Mouse (Mus musculus): Measurements from ENCODE around the gene Exosc3. TPM values are rescaled to one million over a fixed set of nuclear protein-coding genes. Genes with fewer than 3 reads are reported as not detected.

Gene Exosc3
- total and polyA plus RNA-seq, 3 experiments: 166 to 184 TPM; not detected in 1

- TF ChIP-seq HCFC1 (IDR thresholded peaks at IDR 0.05; ENCODE audit: low read depth, low read length) (peak; percentile 100), USF2 (IDR thresholded peaks at IDR 0.05; ENCODE audit: borderline replicate concordance in 1 of 2, insufficient read depth in 1 of 2, low read depth in 1 of 2, low read length in 2 of 2) (no peak), POLR2A (IDR thresholded peaks at IDR 0.05; ENCODE audit: control insufficient read depth in 1 of 2, insufficient read depth in 1 of 2, low read depth in 1 of 2, low read length in 2 of 2, poor library complexity in 1 of 2) (peak in 1 of 2 experiments; percentile 64; a peak in 2 of 4 replicates)
Measured at GRCm38 (mm10) chr4:45296662-45297564, 45.6 kb downstream of the Exosc3 start, which contains the start of gene Trmt10b (continued).

- Histone ChIP-seq H3K4me3 (ENCODE audit: control insufficient read depth in 1 of 2, insufficient read depth in 1 of 2, low read depth in 2 of 2, low read length in 2 of 2) (no peak overlapping the region), H3K79me2 (ENCODE audit: control insufficient read depth, insufficient read depth, low read length, poor library complexity) (no peaks in the 10 kb centered on the region), H3K9me3 (replicated peaks; ENCODE audit: insufficient read depth, low read length) (no peaks in the 10 kb centered on the region), H3K4me1 (ENCODE audit: control insufficient read depth in 1 of 2, insufficient read depth in 2 of 2, low read length in 2 of 2) (no peaks in the 10 kb centered on the region), H3K27ac (ENCODE audit: control insufficient read depth, low read depth, low read length) (no peak overlapping the region), H3K9ac (ENCODE audit: control insufficient read depth, low read depth, low read length, poor library complexity, severe bottlenecking) (no peak overlapping the region), H3K27me3 (ENCODE audit: control insufficient read depth in 1 of 2, insufficient read depth in 2 of 2, low read length in 2 of 2) (peaks cover 2 to 14% of the 10 kb centered on the region in 2 experiments; a peak in 2 of 4 replicates), H3K36me3 (ENCODE audit: control insufficient read depth in 1 of 2, insufficient read depth in 2 of 2, low read length in 2 of 2) (no peaks in the 10 kb centered on the region)
- TF ChIP-seq E2F4 (IDR thresholded peaks at IDR 0.05; ENCODE audit: borderline replicate concordance, low read depth, low read length): no peak
- no peak for TF ChIP-seq RAD21 (IDR thresholded peaks at IDR 0.05; ENCODE audit: low read depth, low read length)
- no peak for TF ChIP-seq POLR2AphosphoS5 (IDR thresholded peaks at IDR 0.05; ENCODE audit: borderline replicate concordance, low read depth, low read length)
- TF ChIP-seq MAZ (IDR thresholded peaks at IDR 0.05; ENCODE audit: low read depth, low read length): no peak
- TF ChIP-seq MAX (IDR thresholded peaks at IDR 0.05; ENCODE audit: low read length): no peak
- no peak for TF ChIP-seq ELF1 (IDR thresholded peaks at IDR 0.05; ENCODE audit: low read depth, low read length)
- no peak for TF ChIP-seq POLR2AphosphoS2 (IDR thresholded peaks at IDR 0.05; ENCODE audit: low read length)
- TF ChIP-seq JUND (IDR thresholded peaks at IDR 0.05; ENCODE audit: low read depth, low read length): no peak
- no peak for TF ChIP-seq MEF2A (IDR thresholded peaks at IDR 0.05; ENCODE audit: extremely low read depth, insufficient replicate concordance, low read depth, low read length, poor library complexity, severe bottlenecking)
- no peak for TF ChIP-seq USF1 (IDR thresholded peaks at IDR 0.05; ENCODE audit: low read depth, low read length)
- TF ChIP-seq ZMIZ1 (IDR thresholded peaks at IDR 0.05; ENCODE audit: low read depth, low read length): no peak
- TF ChIP-seq MXI1 (IDR thresholded peaks at IDR 0.05; ENCODE audit: low read depth, low read length): no peak
- no peak for TF ChIP-seq HCFC1 (IDR thresholded peaks at IDR 0.05; ENCODE audit: low read depth, low read length)
- TF ChIP-seq CTCF (IDR thresholded peaks at IDR 0.05 in 2 of 3, conservative IDR thresholded peaks at IDR 0.05 in 1 of 3; ENCODE audit: control insufficient read depth in 1 of 3, insufficient read depth in 1 of 3, low read depth in 2 of 3, low read length in 3 of 3, poor library complexity in 1 of 3, severe bottlenecking in 1 of 3): no peak
- no peak for TF ChIP-seq UBTF (IDR thresholded peaks at IDR 0.05; ENCODE audit: borderline replicate concordance, insufficient read depth, low read depth, low read length)
- TF ChIP-seq CHD2 (IDR thresholded peaks at IDR 0.05; ENCODE audit: low read length): no peak
- no peak for TF ChIP-seq POLR2A (IDR thresholded peaks at IDR 0.05; ENCODE audit: control insufficient read depth in 1 of 2, insufficient read depth in 1 of 2, low read depth in 1 of 2, low read length in 2 of 2, poor library complexity in 1 of 2)
- DNase-seq (ENCODE audit: low read depth, low spot score): no peak
Measured at GRCm38 (mm10) chr4:45287906-45288305, 54.6 kb downstream of the Exosc3 start.

Measured in MEL (cell line).